Mouse (Mus musculus): ENCODE results near the gene Gm21820.
"Not testable (repeated sequence)": the region's sequence is repeated elsewhere in the genome, so short reads cannot be mapped to it uniquely, and the experiment has no call there.

The Gm21820 gene

DNA sequence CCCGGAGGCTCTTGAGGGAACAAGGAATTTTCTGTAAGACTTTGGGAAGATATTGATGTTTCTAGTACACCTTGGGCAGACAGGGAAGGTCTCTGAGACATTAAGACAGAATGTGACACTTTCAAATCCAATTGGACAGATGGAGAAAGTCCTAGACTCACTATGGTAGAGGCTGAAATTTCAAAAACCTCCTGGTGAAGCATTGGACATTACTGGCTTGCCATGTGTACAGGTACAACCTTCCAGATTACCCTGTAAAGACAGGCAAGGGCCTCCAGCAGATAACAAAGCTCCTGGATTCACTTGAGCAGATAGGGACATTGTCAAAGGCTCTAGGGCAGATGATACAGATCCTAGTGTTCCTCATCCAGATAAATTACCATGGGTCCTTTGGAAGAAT lies at the start of gene Gm21820:
Gene Gm21820 (minus strand): TSS at position 101 of the 400 bp plus-strand sequence.
- DNase-seq (ENCODE audit: low spot score) = not testable (repeated sequence)
